ENCODE assay signal across 16 mouse cellular contexts in genomic region chr5:108521016-108521415, GRCm38 (mm10). TPM values are rescaled to one million over a fixed set of nuclear protein-coding genes. Genes with fewer than 3 reads are reported as not detected.
"Had no signal": no experiment of that assay in that cellular context is flagged by ENCODE, and none has a peak within 500 bp of the region (broad histone marks: within the 10 kb centered on the region; RNA-seq: fewer than 3 reads in every experiment).

No protein-coding gene starts in this region.

- H3K4me2 ChIP-seq: liver, embryonic 11.5 days; liver, embryonic 15.5 days; lung, embryonic 14.5 days; neural tube, embryonic 15.5 days; stomach, embryonic 15.5 days had no signal

- H3K9me3 ChIP-seq: liver, embryonic 15.5 days; midbrain, embryonic 10.5 days; neural tube, embryonic 15.5 days; stomach, embryonic 15.5 days had no signal

- H3K36me3 ChIP-seq: liver, embryonic 15.5 days; midbrain, embryonic 10.5 days; stomach, embryonic 15.5 days had no signal

- H3K27ac ChIP-seq: liver, embryonic 15.5 days; midbrain, embryonic 10.5 days; neural tube, embryonic 15.5 days; stomach, embryonic 15.5 days had no signal

- H3K27me3 ChIP-seq: neural tube, embryonic 15.5 days; stomach, embryonic 15.5 days had no signal

- H3K4me3 ChIP-seq: liver, embryonic 15.5 days; midbrain, embryonic 10.5 days; myocyte; neural tube, embryonic 15.5 days; stomach, embryonic 15.5 days had no signal

- H3K9ac ChIP-seq: liver, embryonic 15.5 days; lung, embryonic 14.5 days; neural tube, embryonic 15.5 days; stomach, embryonic 15.5 days had no signal

- H3K4me1 ChIP-seq: liver, embryonic 15.5 days; midbrain, embryonic 10.5 days; neural tube, embryonic 15.5 days; stomach, embryonic 15.5 days had no signal

- DNase-seq: kidney, adult 18-20 months; kidney, postnatal 10 days; kidney, postnatal 4 days; lung, embryonic 14.5 days; lung, postnatal 10 days; lung, postnatal 4 days; midbrain, embryonic 14.5 days; thymus, adult 2 months; thymus, postnatal 25 days had no signal

RNA-seq across cellular contexts. Expression of gene Cplx1, which starts 28.8 kb away (rescaled TPM):
- polyA plus RNA-seq: liver, embryonic 11.5 days; myocyte; spleen, adult 2 months had no signal
